Mouse (Mus musculus) layer of hippocampus, adult 9-10 months (tissue): ENCODE data around the gene Hist1h3c.
"Not testable (repeated sequence)": the region's sequence is repeated elsewhere in the genome, so short reads cannot be mapped to it uniquely, and the experiment has no call there.

ENCODE experiments used
- DNase-seq: peaks from one replicate; pipeline ENCODE4 v3.0.0; 2022; ENCODE audit warnings: low spot score

Hist1h3c gene

GRCm38 (mm10) chr13:23745381-23746161 lies at the start of gene Hist1h3c:
Hist1h3c (minus strand) TSS chr13:23745602.
- DNase-seq, result peak; percentile 78

GRCm38 (mm10) chr13:23792520-23792919 lies 47.1 kb upstream of the Hist1h3c start:
- peak; percentile 18 for DNase-seq

DNA sequence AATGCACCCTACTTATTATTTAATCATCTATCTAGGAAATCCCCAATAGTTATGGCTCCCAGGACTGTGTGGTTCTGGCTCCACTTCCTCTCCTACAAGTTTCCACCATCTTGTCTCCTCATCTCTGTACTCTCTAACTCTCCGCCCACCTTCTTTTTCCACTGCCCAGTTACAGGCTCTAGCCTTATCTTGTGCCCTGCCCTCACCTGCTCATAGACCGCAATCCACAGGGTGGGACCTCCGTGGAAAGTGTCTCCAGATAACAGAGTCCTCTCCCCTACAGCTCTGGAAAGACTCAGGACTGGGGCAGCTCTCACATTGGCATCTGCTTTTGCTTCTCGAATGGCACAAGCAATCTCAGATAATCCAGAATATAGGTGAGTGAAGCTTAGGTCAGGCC lies 33.6 kb upstream of the Hist1h3c start:
- no peak for DNase-seq

GRCm38 (mm10) chr13:23778339-23778738 lies 32.9 kb upstream of the Hist1h3c start:
- DNase-seq, result no peak

DNA sequence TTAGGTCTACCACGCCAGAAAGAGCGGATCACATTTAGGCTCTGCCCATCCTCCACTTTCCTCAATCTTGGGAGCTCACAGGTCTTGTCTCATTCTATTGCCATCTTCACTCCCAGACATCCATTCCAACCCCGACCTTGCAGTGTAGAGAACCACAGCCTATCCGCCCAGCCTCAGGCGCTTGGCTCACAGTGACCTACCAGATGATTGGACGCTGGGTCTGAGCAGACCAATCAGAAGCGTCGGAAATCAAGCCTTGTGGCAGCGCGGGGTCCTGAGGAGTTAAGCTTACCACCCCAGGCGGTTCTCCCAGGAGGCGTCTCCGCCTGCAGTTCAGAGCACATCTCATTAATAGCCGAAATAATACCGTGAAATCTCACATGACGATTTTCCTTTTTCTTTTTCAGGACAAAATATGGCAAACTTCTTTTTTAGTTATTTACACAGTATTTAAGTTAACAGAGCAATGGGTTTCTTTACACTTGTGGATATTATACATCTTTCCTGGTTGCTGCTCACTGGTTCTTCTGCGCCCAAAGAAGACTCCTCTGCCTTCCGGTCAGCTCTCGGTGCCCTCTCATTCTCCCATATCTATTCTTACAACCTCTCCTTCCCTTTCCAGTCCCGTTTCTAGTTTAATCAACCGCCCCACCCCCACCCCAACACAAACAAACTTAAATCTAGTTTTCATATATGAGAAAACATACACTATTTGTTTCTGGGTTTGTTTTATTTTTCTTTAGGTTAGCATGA lies 27.3 kb upstream of the Hist1h3c start:
- no peak for DNase-seq

- not testable (repeated sequence) for DNase-seq
Measured at GRCm38 (mm10) chr13:23769613-23770012, 24.2 kb upstream of the Hist1h3c start, which contains the start of gene Trim38. Trim38 (plus strand) TSS chr13:23769913.

DNA sequence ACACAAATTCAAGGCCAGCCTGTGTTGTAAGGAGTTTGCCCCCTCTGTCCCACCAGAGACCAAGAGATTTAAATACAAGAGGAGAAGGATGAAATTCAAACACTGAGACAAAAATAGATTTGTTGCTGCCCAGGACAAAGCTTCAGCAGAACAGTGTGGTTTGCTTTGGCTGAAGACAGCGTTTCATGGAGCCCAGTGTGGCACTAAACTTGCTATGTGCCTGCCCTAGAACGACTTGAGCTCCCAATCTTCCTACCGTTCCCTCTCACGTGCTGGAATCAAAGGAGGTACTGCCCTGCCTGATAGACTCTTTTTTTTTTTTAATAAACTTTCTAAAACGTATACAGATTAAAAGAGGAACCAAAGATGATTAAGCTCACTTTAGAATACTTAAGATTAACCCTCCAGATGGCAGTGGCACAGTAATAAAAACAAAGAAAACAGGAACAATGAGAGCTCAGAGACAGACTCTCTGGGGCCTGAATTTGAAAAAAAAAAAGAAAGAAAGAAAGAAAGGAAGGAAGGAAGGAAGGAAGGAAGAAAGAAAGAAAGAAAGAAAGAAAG lies 23.5 kb upstream of the Hist1h3c start:
- DNase-seq, result no peak

GRCm38 (mm10) chr13:23766772-23767171 lies 21.4 kb upstream of the Hist1h3c start:
- DNase-seq, result no peak

- DNase-seq, result no peak
Measured at GRCm38 (mm10) chr13:23765172-23765513, 19.7 kb upstream of the Hist1h3c start.

DNA sequence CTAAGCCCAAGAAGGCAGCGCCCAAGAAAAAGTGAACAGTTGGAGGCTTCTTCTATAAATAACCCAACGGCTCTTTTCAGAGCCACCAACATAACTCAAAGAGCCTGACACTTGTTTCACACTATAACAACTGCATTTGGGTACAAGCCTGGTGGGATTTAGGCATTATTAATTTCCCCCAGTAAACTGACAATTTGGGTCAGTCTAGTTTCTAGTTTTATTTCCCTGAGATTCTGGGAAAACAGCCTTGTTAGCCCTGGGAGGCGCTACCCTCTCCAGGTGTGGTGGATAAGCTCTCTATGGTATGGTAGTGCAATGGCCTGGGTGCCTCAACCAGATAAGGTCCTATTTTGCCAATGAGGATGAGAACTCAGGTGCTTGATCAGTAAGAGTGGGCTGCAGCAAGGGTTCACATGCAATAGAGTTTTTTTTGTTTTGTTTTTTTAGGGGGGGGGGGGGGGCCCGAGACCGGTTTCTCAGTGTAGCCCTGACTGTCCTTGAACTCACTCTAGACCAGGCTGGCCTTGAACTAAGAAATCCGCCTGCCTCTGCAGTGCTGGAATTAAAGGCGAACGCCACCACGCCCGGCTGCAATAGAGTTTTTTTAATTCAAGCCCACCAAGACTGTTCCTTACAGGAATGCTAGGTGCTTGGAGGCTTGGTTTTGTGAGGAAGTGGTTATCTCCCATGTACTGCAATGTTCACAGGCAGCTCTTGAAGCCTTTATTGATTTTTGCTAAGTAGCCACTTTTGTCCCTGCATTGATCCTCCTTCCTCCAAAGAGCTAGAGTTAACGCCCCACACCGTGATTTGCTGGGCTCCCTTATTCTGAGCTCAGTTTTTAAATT lies 19.1 kb upstream of the Hist1h3c start:
- DNase-seq, result no peak

DNA sequence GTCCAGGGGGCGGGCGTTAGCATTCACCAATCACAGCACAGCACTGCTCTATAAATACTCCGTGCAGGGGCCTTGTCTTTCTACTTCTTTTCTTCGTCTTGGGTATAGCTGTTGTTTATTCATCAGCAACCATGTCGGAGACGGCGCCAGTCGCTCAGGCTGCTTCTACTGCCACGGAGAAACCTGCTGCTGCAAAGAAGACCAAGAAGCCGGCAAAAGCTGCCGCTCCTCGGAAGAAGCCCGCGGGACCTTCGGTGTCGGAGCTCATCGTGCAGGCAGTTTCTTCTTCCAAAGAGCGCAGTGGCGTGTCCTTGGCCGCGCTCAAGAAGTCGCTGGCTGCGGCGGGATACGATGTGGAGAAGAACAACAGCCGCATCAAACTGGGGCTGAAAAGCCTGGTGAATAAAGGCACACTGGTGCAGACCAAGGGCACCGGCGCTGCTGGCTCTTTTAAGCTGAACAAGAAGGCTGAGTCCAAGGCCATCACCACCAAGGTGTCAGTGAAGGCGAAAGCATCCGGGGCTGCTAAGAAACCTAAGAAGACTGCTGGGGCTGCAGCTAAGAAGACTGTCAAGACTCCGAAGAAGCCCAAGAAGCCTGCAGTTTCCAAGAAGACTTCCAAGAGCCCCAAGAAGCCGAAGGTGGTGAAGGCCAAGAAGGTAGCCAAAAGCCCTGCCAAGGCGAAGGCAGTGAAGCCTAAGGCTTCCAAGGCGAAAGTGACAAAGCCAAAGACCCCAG lies 18.4 kb upstream of the Hist1h3c start, which contains the start of gene Hist1h1a:
Hist1h1a (plus strand) TSS at position 81 of the 738 bp plus-strand sequence.
- peak; percentile 82 for DNase-seq

DNA sequence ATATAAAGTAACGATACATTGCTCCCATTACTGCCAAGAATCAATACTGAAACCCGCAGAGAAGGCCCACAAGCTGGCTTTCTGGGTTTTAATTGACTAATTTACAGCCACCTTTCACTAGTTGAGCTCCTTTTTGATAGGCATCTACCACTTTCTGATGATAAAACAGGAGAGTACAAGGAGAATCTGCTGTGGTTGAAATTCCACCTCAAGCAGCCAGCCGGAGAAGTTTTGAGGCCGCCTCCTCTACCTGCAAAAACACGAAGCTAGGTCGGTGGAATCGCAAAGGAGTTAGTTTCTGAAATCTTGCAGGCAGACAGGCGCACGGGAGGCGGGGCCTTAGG lies 17.8 kb upstream of the Hist1h3c start:
- no peak for DNase-seq

DNA sequence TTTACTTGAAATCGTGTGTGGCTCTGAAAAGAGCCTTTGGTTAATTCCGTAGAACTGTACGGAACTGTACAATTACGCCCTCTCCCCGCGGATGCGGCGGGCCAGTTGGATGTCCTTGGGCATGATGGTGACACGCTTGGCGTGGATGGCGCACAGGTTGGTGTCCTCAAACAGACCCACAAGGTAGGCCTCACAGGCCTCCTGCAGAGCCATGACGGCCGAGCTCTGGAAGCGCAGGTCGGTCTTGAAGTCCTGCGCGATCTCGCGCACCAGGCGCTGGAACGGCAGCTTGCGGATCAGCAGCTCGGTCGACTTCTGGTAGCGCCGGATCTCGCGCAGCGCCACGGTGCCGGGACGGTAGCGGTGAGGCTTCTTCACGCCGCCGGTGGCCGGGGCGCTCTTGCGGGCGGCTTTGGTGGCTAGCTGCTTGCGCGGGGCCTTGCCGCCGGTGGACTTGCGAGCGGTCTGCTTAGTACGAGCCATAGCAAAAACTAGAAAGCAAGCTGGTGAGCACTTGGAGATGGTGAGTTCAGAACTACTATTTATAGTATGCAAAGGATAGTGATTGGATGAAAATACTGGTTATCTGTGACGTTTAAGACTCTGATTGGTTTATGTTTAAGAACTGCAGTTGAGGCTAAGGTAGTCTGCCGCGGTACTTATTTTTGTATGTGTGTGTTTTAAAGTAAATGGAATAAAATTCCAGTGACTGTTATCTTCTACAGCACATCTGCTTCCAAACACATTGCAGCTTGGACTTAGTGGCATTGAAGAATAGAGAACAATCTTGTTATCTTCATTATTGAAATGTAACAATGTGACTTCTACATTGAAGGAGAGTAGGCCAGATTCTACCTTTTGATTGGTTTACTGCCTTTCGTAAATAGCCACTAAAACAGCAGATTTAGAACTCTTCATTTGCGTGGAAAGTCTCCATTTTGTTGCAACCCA lies 16.7 kb upstream of the Hist1h3c start, which contains the start of gene Hist1h3a:
Hist1h3a (minus strand) TSS at position 516 of the 951 bp plus-strand sequence.
- peak; percentile 91 for DNase-seq

DNA sequence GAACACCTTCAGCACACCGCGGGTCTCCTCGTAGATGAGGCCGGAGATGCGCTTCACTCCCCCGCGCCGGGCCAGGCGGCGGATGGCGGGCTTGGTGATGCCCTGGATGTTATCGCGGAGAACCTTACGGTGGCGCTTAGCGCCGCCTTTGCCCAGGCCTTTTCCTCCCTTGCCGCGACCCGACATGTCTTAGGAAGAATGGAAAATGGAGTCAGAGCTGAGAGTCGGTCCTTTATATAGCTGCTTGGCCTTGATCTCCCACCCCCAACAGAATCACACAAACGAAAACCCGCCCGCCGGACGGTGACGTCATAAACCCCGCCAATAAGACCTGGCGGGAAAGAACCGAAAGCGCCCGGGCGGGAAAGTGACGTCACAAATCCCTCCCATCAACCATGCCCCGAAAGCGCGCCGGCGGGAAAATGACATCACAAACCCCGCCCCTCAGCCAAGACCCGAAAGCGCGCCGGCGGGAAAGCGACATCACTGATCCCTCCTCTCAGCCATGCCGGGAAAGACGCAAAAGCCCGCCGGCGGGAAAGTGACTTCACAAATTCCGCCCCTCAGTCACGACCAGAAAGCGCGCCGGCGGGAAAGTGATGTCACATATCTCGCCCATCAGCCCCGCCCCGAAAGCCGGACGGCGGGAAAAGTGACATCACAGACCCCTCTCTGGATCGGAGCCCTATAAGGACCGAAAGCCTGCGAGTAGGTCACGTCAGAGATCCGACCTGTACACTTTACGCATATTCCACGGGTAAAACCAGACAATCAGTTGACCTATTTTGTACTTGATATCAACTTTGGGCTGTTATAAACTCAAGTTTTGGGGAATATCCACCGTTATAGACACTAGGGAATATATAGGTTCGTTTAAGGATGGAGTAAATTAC lies 15.8 kb upstream of the Hist1h3c start, which contains the start of gene Hist1h4a:
Hist1h4a (minus strand) TSS at position 259 of the 893 bp plus-strand sequence.
- peak; percentile 95 for DNase-seq

DNA sequence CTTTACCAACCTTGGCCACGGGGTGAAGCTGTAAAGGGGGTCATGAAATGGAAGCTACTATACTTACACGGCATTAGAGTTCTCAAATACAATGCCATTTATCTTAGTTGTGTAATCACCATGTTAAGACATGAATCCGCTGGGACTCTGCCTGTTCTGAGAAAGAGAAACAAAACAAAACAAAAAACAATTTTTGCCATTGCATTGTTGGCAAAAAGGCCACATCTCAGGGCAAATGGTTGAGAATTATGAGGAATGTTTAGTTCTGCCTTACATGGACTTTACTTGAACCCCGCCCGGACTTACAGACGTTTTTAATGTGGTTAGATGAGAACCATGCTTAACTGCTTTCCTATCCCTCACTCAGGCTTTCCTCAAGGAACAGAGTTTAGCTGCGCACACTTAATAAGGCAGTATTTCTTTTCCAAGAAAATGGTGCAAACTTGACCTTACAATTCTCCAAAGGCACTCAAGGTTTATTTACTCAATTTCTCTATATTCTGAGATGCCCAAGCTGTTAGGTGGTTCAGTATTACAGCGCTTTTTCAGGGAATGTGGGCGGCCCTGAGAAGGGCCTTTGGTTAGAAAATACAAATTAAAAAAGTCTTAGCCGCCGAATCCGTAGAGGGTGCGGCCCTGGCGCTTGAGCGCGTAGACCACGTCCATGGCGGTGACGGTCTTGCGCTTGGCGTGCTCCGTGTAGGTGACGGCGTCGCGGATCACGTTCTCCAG lies 15.0 kb upstream of the Hist1h3c start:
- no peak for DNase-seq

- no peak for DNase-seq
Measured at GRCm38 (mm10) chr13:23759916-23760239, 14.5 kb upstream of the Hist1h3c start.

GRCm38 (mm10) chr13:23759251-23759771 lies 13.9 kb upstream of the Hist1h3c start:
- DNase-seq, result no peak

DNA sequence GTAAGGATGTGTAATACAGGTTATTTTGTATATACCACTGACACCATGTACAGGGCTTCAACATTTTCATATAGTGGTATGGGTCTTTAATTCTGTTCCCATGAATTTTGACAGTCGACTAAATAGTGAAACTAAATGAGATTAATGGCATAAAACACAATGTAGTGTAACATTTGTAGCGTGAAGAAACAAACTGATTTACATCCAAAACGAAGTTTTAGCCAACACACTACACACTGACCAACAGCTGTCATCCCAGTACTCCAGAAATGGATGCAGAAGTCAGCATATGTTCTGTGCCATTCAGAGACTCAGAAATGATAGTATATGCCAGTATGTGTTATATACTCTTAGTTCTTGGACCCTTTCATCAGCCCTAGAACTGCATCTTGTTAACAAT lies 12.5 kb upstream of the Hist1h3c start:
- DNase-seq, result no peak
